Mouse (Mus musculus) inflammation-experienced regulatory T-cells, adult 6 months (primary cell): ENCODE results near the gene Manea. TPM values are rescaled to one million over a fixed set of nuclear protein-coding genes. Genes with fewer than 3 reads are reported as not detected.
"Not testable (repeated sequence)": the region's sequence is repeated elsewhere in the genome, so short reads cannot be mapped to it uniquely, and the experiment has no call there.

Source experiments
- ATAC-seq: one replicate; pipeline ENCODE4 v1.8.0; 2017
- polyA plus RNA-seq, 3 experiments: library from polyadenylated mRNA; unstranded; fragments of 100-300 nt; shearing (Covaris generic); gene quantifications; one replicate each; pipeline ENCODE4 v1.2.1; 2017

The Manea gene
- polyA plus RNA-seq = 1 to 10 TPM; 6.5 to 8.0 (median 7.3) TPM

GRCm38 (mm10) chr4:26346443-26347106 lies at the start of gene Manea:
Manea (minus strand) TSS chr4:26346891.
- ATAC-seq = peak; percentile 91

GRCm38 (mm10) chr4:26354616-26355015 lies 7.9 kb upstream of the Manea start:
- ATAC-seq = no peak

- no peak for ATAC-seq
Measured at GRCm38 (mm10) chr4:26353643-26354231, 7.0 kb upstream of the Manea start.

- no peak for ATAC-seq
Measured at GRCm38 (mm10) chr4:26347239-26347638, 548 bp upstream of the Manea start.

GRCm38 (mm10) chr4:26345741-26346442 lies 799 bp downstream of the Manea start:
- ATAC-seq = peak; percentile 2

GRCm38 (mm10) chr4:26345080-26345479 lies 1.6 kb downstream of the Manea start:
- ATAC-seq = no peak

- ATAC-seq = no peak
Measured at GRCm38 (mm10) chr4:26342346-26342745, 4.3 kb downstream of the Manea start.

GRCm38 (mm10) chr4:26338604-26339003 lies 8.1 kb downstream of the Manea start:
- ATAC-seq = no peak

GRCm38 (mm10) chr4:26336563-26336962 lies 10.1 kb downstream of the Manea start:
- ATAC-seq = no peak

- ATAC-seq = not testable (repeated sequence)
Measured at GRCm38 (mm10) chr4:26304731-26305130, 42.0 kb downstream of the Manea start.

GRCm38 (mm10) chr4:26277112-26277716 lies 69.5 kb downstream of the Manea start:
- no peak for ATAC-seq

- ATAC-seq = no peak
Measured at GRCm38 (mm10) chr4:26276264-26276663, 70.4 kb downstream of the Manea start.

GRCm38 (mm10) chr4:26275769-26276168 lies 70.9 kb downstream of the Manea start:
- no peak for ATAC-seq
